Mouse (Mus musculus) cerebellum, adult 2 months (tissue): ENCODE measurements around the gene Tbc1d10c.

Experiments used
- CTCF ChIP-seq: fragments of 200-500 bp; IDR thresholded peaks from 2 replicates; pipeline ENCODE4 v1.5.1; 2011; ENCODE audit warnings: low read depth, mild to moderate bottlenecking, control low read depth, low read length, moderate library complexity, borderline replicate concordance; ENCODE audit not compliant: insufficient read depth
- POLR2A ChIP-seq: fragments of 200-500 bp; IDR thresholded peaks from 2 replicates; pipeline ENCODE4 v1.6.1; 2011; ENCODE audit warnings: low read length, control low read depth, borderline replicate concordance; ENCODE audit not compliant: insufficient read depth

- TF ChIP-seq CTCF (no peak), POLR2A (no peak)
Observed at GRCm38 (mm10) chr19:4213524-4213974, 22.5 kb upstream of the Tbc1d10c start.
